Mouse (Mus musculus): ENCODE results near the gene Lyg1.
A peak's percentile ranks its signal among the peaks of the same experiment; 100 is the strongest.
"Not testable (repeated sequence)": the region's sequence is repeated elsewhere in the genome, so short reads cannot be mapped to it uniquely, and the experiment has no call there.

Gene Lyg1

GRCm38 (mm10) chr1:37957659-37958058 is at the start of gene Lyg1:
Gene Lyg1, minus strand, starts transcription at chr1:37957759.
- DNase-seq, result no peak

DNA sequence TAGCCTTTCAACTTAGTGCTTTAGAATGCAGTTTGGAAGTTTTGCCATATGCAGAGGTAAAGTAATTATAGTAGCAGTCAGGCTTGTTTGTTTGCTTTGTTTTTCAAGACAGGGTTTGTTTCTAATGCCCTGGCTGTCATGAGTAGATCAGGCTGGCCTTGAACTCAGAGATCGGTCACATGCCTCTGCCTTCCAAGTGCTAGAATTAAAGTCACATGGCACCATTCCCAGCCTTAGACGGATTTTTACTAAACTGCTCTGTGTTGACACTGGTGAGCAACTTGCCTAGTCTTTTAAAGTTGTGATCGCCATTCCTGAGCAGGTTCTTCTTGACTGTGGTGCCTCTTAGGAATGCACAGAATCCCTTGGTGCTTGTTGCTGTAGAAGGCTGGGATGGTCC is 49.2 kb upstream of the Lyg1 start:
- no peak for DNase-seq

- DNase-seq, result no peak
Measured at GRCm38 (mm10) chr1:38003046-38003445, 45.5 kb upstream of the Lyg1 start.

GRCm38 (mm10) chr1:38001956-38002355 is 44.4 kb upstream of the Lyg1 start:
- no peak for DNase-seq

GRCm38 (mm10) chr1:38000844-38001243 is 43.3 kb upstream of the Lyg1 start:
- no peak for DNase-seq

GRCm38 (mm10) chr1:37999552-37999951 is 42.0 kb upstream of the Lyg1 start:
- DNase-seq, result no peak

- DNase-seq, result no peak
Measured at GRCm38 (mm10) chr1:37998371-37999199, 41.0 kb upstream of the Lyg1 start.

- DNase-seq, result peak; percentile 93
Measured at GRCm38 (mm10) chr1:37997867-37998266, 40.3 kb upstream of the Lyg1 start, which contains the start of the genes Txndc9 and Eif5b. Gene Txndc9, minus strand, starts transcription at chr1:37997893. Gene Eif5b, plus strand, starts transcription at chr1:37998010.

GRCm38 (mm10) chr1:37996877-37997484 is 39.4 kb upstream of the Lyg1 start:
- DNase-seq, result peak; percentile 96

- no peak for DNase-seq
Measured at GRCm38 (mm10) chr1:37996226-37996625, 38.7 kb upstream of the Lyg1 start.

- no peak for DNase-seq
Measured at GRCm38 (mm10) chr1:37987856-37988255, 30.3 kb upstream of the Lyg1 start.

DNA sequence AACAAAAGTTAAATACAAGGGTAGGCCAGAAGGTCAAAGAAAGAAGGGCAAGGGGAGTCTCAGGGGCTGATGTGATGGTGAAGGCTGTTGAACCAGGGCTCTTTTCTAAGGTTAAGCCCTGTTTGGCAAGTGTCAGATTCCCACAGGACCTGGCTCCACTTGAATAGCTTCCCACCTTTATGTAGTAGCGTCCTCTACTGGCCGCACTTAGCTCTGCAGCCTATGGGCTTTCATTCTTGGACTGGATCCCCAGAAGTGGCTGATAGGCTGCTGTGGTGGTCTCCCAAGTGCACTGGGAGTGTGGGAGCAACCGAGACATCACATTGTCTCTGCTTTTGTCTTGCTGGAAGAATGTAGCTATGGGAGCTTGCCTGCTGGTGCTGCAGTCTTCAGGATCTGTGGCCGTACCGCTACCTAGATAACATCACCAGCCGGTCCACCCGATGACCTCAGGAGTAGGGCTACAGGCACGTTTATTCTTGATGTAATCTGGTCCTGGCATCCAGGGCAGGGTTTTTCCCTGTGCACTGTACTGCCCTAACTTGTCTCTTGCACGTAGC is 28.3 kb upstream of the Lyg1 start:
- DNase-seq, result no peak

GRCm38 (mm10) chr1:37984326-37984725 is 26.8 kb upstream of the Lyg1 start:
- DNase-seq, result no peak

DNA sequence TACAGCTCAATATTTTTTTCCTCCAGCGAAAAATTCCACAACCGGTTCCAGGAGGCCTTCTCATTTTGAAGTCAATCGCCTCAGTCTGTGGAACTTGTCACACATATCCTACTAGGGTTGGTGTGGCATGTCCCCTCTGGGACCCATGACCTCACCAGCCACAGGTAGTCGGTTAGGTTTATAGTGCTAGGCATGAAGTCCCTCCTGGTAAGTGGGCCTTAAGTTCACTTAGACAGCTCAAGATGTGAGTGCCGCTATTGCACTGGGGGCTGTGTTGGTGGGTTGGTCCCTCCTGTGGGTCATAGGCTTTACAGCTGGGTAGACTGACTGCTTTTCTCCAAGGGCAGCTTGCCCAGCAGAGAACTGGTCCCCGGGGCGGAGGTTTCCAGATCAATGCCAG is 19.7 kb upstream of the Lyg1 start:
- DNase-seq, result no peak

DNA sequence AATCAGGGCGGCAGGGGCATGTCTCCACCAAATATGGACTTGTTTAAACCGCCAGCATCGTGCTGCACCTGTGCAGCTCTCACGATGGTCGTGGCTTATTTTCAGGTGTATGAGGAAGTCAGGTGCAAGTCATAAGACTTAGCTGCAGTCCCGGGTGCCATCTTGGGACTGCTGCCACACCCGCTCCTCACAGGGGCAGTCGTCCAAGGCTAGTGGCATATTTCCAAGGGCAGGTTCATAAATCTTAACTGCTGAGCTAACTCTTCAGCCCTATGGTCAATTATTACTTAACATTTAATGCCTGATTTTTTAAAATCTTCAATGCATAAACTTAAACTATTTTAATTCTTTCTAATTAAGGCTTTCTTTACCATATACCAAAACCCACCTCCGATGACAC is 19.1 kb upstream of the Lyg1 start:
- DNase-seq, result not testable (repeated sequence)

- no peak for DNase-seq
Measured at GRCm38 (mm10) chr1:37971520-37971919, 14.0 kb upstream of the Lyg1 start.

DNA sequence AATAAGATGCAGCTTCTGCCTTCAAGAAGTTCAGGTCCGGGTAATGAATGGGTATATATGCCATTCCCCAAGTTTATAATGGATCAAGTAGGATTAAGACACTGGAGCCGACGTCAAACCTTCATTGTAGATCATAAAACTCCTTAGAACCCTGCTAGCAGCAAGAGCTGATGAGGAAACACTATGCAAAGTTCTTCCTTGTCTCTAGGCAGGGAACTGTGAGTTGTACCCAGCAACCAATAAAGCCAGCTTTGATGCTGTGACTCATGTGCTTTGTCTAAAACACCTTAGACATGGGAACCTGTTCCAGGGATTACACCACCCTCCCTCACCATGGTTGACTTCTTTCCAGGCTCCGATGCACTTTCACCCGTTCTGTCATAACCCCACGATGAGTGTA is 11.2 kb upstream of the Lyg1 start:
- no peak for DNase-seq

DNA sequence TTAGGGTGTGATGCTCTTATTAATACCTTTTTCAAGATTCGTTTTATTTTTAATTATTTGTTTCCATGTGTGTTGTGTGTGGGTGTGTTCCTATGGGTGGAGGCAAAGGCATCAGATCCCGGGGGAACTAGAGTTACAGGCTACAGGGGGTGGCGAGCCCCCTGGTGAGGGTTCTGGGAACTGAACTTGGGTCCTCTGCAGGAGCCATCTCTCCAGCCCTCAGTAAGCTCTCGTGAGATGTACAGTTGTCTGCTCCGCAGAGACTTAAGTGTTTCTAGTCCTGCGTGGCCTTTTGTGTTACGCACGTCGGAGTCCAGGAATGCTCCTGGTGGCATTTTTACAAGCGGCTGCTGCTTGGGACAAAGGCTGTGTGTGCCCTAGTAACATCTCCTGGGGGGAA is 8.0 kb upstream of the Lyg1 start:
- DNase-seq, result no peak

DNA sequence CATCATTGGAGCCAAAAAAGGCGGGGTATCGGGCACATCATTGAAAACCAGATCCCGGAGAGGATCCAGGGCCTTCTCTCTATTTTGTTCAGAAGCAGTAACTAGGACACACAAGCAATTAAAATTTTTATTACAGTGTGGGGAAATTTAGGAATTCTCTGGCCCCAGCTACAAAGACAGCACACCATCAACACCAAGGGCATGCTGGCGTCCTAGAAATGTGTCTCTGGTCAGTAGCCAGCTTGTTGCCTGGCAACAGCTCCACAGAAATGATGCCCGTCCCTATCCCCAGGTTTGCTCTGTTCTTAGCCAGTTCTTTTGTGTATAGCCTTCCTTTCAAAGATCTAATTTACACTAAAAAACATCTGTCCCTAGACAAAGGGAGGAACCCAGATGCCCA is 1.9 kb upstream of the Lyg1 start:
- peak; percentile 1 for DNase-seq

DNA sequence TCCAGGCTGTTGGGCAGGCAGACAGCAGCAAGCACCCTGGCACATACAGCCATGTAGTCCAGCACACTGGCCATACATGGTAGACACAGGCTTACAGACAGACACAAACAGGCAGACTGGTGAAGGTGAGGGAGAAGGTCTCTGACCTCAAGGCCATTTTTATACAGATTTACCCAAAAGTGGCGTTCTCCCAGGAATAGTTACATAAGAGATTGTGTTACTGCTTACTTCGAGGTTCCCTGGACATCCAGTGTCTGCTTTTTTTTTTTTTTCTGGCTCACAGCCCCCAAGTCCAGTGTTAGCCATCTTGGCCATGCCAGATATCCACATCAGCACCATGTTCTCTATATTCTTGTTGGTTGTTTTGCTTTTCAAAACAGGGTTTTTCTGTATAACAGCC is 957 bp upstream of the Lyg1 start:
- no peak for DNase-seq

GRCm38 (mm10) chr1:37956690-37957431 is 698 bp downstream of the Lyg1 start:
- no peak for DNase-seq

DNA sequence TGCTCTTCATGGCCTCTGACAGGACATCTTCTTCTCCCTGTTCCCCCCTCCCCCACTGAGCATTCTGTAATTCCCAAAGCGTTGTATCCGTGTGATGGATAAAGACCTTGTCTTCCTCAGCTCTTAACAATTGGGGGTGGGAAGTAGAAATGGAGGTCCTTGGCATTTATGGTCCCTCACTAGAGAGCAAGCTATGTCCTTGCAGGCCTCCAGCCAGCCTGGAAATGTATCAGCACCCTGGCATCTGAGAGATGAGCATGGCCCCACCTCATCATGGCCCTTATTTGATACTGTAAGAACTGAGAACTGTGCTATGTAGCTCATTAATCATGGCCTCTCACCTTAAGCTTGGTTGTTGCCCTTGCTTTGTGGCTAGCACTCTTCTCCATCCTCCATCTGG is 2.3 kb downstream of the Lyg1 start:
- DNase-seq, result no peak

- DNase-seq, result no peak
Measured at GRCm38 (mm10) chr1:37954786-37955185, 2.8 kb downstream of the Lyg1 start.
